Mouse (Mus musculus): ENCODE data around the gene Col6a4. TPM values are rescaled to one million over a fixed set of nuclear protein-coding genes. Genes with fewer than 3 reads are reported as not detected.
A peak's percentile ranks its signal among the peaks of the same experiment; 100 is the strongest.

Gene Col6a4
- total and polyA plus RNA-seq, 2 experiments = not detected

DNA sequence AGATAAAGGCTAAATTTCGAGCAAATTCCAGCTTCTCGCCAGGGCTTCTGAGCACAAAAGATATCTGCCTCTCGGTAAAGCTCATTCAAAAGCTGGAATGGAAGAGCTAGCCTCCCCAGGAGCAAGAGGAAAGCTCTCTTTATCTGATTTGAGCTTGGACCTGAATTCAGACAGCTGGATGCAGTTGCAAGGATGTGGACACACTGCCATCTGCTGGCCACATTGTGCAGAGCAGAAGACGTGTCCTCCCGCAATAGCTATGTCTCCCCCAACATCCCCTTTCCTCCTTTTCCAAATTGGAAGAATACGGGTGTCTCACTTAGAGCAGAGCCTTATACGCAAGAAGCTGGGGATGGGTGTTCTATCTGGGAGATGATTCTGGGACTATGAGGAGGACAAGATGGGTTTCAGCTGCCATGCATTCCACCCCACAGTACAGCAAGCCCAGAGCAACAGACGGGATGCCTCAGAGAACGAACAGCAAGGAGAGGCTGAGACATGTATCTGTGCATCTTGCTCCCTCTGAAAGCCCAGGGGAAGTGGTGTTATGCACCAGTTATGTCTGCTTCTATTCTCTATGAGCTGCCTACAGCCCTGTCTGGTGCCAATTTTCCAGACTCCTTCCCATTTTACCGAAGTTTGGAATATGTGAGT lies 16.3 kb upstream of the Col6a4 start:
- H3K27me3 ChIP-seq (ENCODE audit: control insufficient read depth, insufficient read depth, low read length) = no peaks in the 10 kb centered on the region
- no peak overlapping the region for H3K9ac ChIP-seq (ENCODE audit: low read depth, low read length)
- WGBS = 32% methylated on average over 10 of the region's 10 CpGs
- no peaks in the 10 kb centered on the region for H3K79me2 ChIP-seq (ENCODE audit: control insufficient read depth, insufficient read depth, low read length)
- H3K27ac ChIP-seq (replicated peaks; ENCODE audit: insufficient read depth, low read depth, low read length) = no peak overlapping the region
- H3K36me3 ChIP-seq (ENCODE audit: control insufficient read depth, insufficient read depth, low read length) = no peaks in the 10 kb centered on the region
- TF ChIP-seq CTCF (IDR thresholded peaks at IDR 0.05; ENCODE audit: low read depth, low read length) (peak; percentile 92), POLR2A (IDR thresholded peaks at IDR 0.05; ENCODE audit: extremely low read depth, insufficient read depth, low read length) (no peak)
- H3K4me3 ChIP-seq (ENCODE audit: insufficient read depth, low read depth, low read length) = no peak overlapping the region
- no peaks in the 10 kb centered on the region for H3K4me1 ChIP-seq (ENCODE audit: control insufficient read depth, insufficient read depth, low read length)
- DNase-seq (ENCODE audit: extremely low read depth, low read depth, low spot score) = peak; percentile 33

DNA sequence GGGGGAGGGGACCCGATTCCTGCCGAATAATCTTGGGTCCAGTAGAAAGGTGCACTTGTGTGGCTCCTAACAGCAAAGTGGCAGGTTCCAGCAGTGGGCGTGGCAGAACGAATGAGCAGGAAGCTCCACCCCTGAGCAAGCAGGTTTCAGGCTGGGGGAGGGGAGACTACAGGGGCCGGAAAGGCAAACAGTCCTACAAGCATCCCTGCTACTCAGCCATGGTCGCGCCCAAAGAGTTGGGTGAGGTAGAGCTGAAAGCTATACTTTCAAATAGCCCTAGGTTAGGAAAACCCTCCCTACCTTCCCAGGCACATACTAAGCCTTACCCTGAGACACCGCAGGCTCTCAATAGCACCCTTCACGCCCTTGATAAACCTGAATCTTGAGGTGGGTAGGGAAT lies 9.7 kb upstream of the Col6a4 start:
- no peak overlapping the region for H3K27ac ChIP-seq (replicated peaks; ENCODE audit: insufficient read depth, low read depth, low read length)
- WGBS = 74% methylated on average over 9 of the region's 9 CpGs
- H3K79me2 ChIP-seq (ENCODE audit: control insufficient read depth, insufficient read depth, low read length) = no peaks in the 10 kb centered on the region
- no peak for TF ChIP-seq CTCF (IDR thresholded peaks at IDR 0.05; ENCODE audit: low read depth, low read length)
- TF ChIP-seq POLR2A (IDR thresholded peaks at IDR 0.05; ENCODE audit: extremely low read depth, insufficient read depth, low read length) = no peak
- no peaks in the 10 kb centered on the region for H3K36me3 ChIP-seq (ENCODE audit: control insufficient read depth, insufficient read depth, low read length)
- no peaks in the 10 kb centered on the region for H3K4me1 ChIP-seq (ENCODE audit: control insufficient read depth, insufficient read depth, low read length)
- H3K9ac ChIP-seq (ENCODE audit: low read depth, low read length) = no peak overlapping the region
- no peaks in the 10 kb centered on the region for H3K27me3 ChIP-seq (ENCODE audit: control insufficient read depth, insufficient read depth, low read length)
- no peak overlapping the region for H3K4me3 ChIP-seq (ENCODE audit: insufficient read depth, low read depth, low read length)
- DNase-seq (ENCODE audit: extremely low read depth, low read depth, low spot score) = no peak

DNA sequence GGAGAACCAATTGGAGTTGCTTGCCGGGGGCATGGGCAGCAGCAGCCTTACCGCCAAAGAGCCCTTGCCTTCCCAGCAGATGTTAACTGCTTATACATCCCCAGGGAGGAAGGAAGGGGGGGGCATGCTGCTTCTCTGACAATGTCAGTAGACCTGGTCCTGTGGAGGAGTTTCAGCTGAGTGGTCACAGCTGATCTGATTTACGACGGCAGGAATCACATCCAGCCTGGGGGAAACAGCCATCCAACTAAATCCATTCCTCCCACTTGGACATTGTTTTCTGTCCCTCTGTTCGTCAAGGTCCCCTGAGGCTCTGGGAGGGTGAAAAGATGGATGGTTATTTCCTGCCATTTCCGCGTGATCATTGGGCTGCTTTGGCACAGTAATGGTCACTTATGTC lies 7.8 kb upstream of the Col6a4 start:
- 91% methylated on average over 7 of the region's 7 CpGs for WGBS
- Histone ChIP-seq H3K79me2 (ENCODE audit: control insufficient read depth, insufficient read depth, low read length) (no peaks in the 10 kb centered on the region), H3K36me3 (ENCODE audit: control insufficient read depth, insufficient read depth, low read length) (no peaks in the 10 kb centered on the region), H3K9ac (ENCODE audit: low read depth, low read length) (no peak overlapping the region), H3K27ac (replicated peaks; ENCODE audit: insufficient read depth, low read depth, low read length) (no peak overlapping the region), H3K4me3 (ENCODE audit: insufficient read depth, low read depth, low read length) (no peak overlapping the region), H3K4me1 (ENCODE audit: control insufficient read depth, insufficient read depth, low read length) (no peaks in the 10 kb centered on the region), H3K27me3 (ENCODE audit: control insufficient read depth, insufficient read depth, low read length) (no peaks in the 10 kb centered on the region)
- no peak for TF ChIP-seq CTCF (IDR thresholded peaks at IDR 0.05; ENCODE audit: low read depth, low read length)
- no peak for TF ChIP-seq POLR2A (IDR thresholded peaks at IDR 0.05; ENCODE audit: extremely low read depth, insufficient read depth, low read length)
- DNase-seq (ENCODE audit: extremely low read depth, low read depth, low spot score) = no peak

DNA sequence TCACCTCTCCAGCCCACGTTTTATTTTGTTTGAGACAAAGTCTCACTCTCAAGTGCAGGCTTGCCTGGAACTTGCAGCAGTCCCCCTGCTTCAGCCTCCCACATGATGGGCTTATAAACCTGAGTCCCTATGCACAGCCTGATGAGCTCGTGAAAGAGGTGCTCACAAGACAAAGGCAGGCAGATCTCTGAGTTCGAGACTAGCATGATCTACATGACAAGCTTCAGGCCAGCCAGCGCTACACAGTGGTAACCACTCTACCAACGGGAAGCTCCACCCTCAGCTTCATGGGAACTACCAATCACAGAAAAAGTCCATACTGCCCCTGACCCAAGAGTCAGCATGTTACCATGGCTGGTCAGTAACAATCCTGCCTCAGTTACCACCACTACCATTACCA lies 4.6 kb upstream of the Col6a4 start:
- Histone ChIP-seq H3K4me1 (ENCODE audit: control insufficient read depth, insufficient read depth, low read length) (no peaks in the 10 kb centered on the region), H3K4me3 (ENCODE audit: insufficient read depth, low read depth, low read length) (no peak overlapping the region), H3K36me3 (ENCODE audit: control insufficient read depth, insufficient read depth, low read length) (no peaks in the 10 kb centered on the region), H3K27ac (replicated peaks; ENCODE audit: insufficient read depth, low read depth, low read length) (no peak overlapping the region), H3K79me2 (ENCODE audit: control insufficient read depth, insufficient read depth, low read length) (no peaks in the 10 kb centered on the region), H3K9ac (ENCODE audit: low read depth, low read length) (no peak overlapping the region), H3K27me3 (ENCODE audit: control insufficient read depth, insufficient read depth, low read length) (no peaks in the 10 kb centered on the region)
- WGBS = 65% methylated on average over 5 of the region's 5 CpGs
- no peak for TF ChIP-seq POLR2A (IDR thresholded peaks at IDR 0.05; ENCODE audit: extremely low read depth, insufficient read depth, low read length)
- no peak for TF ChIP-seq CTCF (IDR thresholded peaks at IDR 0.05; ENCODE audit: low read depth, low read length)
- no peak for DNase-seq (ENCODE audit: extremely low read depth, low read depth, low spot score)

DNA sequence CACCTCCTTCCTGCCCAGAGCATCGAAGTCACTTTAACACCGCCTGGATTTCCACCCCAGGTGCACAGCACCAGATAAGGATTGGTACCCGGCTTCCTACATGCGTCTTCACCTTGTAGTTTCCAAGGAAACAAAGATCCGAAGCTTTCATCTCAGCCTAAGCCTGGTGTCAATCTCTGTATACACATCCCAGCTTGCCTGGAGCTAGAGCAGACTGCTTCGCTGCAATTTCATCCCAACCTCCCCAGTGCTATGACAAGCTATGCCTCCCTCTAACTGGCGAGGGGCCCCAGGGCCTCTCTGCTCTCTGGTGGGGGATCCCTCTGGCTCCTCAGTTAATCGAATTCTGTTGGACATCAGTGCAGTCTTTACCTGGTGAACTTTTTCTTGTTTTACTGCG lies 3.7 kb upstream of the Col6a4 start:
- Histone ChIP-seq H3K9ac (ENCODE audit: low read depth, low read length) (no peak overlapping the region), H3K36me3 (ENCODE audit: control insufficient read depth, insufficient read depth, low read length) (no peaks in the 10 kb centered on the region), H3K27me3 (ENCODE audit: control insufficient read depth, insufficient read depth, low read length) (no peaks in the 10 kb centered on the region), H3K27ac (replicated peaks; ENCODE audit: insufficient read depth, low read depth, low read length) (no peak overlapping the region), H3K79me2 (ENCODE audit: control insufficient read depth, insufficient read depth, low read length) (no peaks in the 10 kb centered on the region), H3K4me1 (ENCODE audit: control insufficient read depth, insufficient read depth, low read length) (no peaks in the 10 kb centered on the region), H3K4me3 (ENCODE audit: insufficient read depth, low read depth, low read length) (no peak overlapping the region)
- TF ChIP-seq POLR2A (IDR thresholded peaks at IDR 0.05; ENCODE audit: extremely low read depth, insufficient read depth, low read length) = no peak
- TF ChIP-seq CTCF (IDR thresholded peaks at IDR 0.05; ENCODE audit: low read depth, low read length) = no peak
- WGBS = 67% methylated on average over 9 of the region's 9 CpGs
- no peak for DNase-seq (ENCODE audit: extremely low read depth, low read depth, low spot score)

DNA sequence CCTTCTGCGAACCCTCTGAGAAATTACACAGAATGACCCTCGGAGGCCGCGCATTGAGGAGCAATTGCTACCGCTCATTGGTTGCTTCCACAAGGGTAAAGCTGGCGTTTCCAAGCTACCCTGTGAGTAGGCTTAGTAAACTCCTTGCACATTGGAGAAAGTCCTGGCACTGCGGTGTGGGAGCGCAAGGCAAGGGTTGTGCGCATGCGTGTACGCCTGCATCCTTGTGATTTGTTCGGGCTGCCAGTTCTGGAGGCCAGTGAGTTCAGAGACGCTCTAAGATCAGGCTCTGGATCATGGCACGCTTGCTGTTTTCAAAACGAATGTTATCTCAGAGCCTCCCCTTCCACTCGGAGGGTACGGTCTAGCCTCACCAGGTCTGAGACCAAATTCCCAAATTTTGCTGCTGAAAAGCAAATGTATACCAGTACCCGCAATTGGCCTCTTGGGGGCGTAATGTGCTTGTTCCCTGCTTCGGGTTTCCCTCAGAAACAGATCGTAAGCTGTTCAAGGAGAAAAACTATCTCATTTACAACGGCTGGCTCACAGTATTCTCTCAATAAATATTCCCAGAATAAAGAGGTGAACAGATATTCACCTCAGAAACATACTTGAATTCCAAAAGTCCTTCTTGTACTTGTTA lies 2.9 kb upstream of the Col6a4 start:
- H3K79me2 ChIP-seq (ENCODE audit: control insufficient read depth, insufficient read depth, low read length) = no peaks in the 10 kb centered on the region
- H3K4me1 ChIP-seq (ENCODE audit: control insufficient read depth, insufficient read depth, low read length) = no peaks in the 10 kb centered on the region
- no peaks in the 10 kb centered on the region for H3K27me3 ChIP-seq (ENCODE audit: control insufficient read depth, insufficient read depth, low read length)
- WGBS = 56% methylated on average over 22 of the region's 22 CpGs
- no peaks in the 10 kb centered on the region for H3K36me3 ChIP-seq (ENCODE audit: control insufficient read depth, insufficient read depth, low read length)
- DNase-seq (ENCODE audit: extremely low read depth, low read depth, low spot score) = no peak
- H3K9ac ChIP-seq (ENCODE audit: low read depth, low read length) = no peak overlapping the region
- no peak overlapping the region for H3K4me3 ChIP-seq (ENCODE audit: insufficient read depth, low read depth, low read length)
- TF ChIP-seq CTCF (IDR thresholded peaks at IDR 0.05; ENCODE audit: low read depth, low read length) (no peak), POLR2A (IDR thresholded peaks at IDR 0.05; ENCODE audit: extremely low read depth, insufficient read depth, low read length) (no peak)
- H3K27ac ChIP-seq (replicated peaks; ENCODE audit: insufficient read depth, low read depth, low read length) = no peak overlapping the region

All from liver, adult 2 months (tissue).